Mouse (Mus musculus): ENCODE results near the gene Tor1a. TPM values are rescaled to one million over a fixed set of nuclear protein-coding genes. Genes with fewer than 3 reads are reported as not detected.

The Tor1a gene
- total RNA-seq (2023), result 40.3 TPM

DNA sequence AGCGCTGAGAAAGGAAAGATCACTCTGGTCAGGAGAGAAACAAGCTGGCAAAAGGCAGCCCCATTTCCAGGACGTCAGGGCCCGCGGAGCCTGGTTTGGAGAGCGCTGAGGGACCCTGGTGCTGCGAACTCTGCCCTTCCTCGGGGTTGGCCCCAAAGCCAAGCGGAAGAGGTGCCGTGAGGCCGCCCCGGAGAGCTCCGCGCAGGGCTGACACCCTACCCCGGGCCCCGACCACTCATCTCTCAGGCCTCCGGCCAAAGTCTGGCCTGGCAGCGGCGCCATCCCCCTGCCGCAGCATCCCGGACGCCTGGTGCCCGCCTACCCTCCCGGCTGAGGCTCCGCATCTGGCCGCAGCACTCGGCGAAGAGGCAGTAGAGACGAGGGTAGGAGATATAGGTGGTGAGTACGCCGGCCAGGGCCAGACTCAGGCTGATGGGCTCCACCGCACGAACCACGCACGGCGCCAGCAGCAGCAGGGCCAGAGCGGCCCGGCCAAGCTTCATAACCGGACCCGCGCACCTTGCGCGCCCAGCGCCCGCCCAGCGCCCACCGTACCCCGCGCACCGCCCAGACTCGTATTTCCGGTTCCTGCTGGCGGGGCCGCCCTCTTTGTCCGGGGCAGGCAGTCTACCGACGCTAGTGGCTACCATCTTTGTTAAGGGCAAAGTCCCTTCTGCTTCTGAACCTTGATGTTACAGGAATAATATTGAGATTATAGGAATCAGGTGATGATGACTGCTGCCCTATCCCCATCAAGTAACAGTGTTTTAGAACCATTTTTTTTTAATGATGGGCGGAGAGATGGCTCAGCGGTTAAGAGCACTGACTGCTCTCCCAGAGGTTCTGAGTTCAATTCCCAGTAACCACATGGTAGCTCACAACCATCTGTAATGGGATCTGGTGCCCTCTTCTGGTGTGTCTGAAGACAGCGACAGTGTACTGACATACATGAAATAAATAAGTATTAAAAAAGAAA is at the start of gene Tor1a:
Tor1a (minus strand) TSS at position 582 of the 976 bp plus-strand sequence.

DNA sequence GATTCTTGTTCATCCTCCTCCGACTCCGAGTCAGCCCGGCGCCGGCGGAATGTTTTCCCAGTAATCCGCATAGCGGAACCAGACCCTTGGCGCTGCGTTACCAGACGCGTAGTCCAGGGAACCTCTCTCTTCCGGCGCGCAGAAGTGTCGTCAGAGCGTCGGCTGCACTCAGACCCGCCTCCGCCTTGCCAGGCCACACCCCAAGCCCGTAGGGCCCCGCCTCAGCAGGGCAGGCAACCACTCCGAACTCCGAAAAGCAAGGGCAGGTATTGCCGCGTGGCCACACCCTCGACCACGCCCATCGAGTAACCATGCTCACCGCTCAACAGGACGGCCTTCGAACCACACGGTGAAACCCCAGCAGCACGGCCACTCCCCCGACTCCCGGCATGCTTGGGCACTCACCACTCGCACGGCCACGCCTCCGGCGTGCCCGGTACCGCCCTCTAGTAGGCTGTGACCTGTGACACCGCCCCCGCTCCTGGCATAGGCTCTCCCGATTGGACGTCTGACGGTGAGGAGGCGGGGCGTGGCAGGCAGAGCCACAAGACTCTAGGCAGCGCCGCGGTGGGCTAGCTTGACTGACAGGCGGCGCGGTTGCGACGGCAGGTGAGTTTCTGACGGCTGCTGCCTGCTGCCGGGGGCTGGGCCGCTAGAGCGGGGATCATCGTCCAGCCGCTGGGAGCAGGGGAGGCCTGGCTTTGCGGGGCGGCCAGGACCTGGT is 14.2 kb upstream of the Tor1a start, which contains the start of the genes BC005624 and Usp20:
BC005624 (minus strand) TSS at position 412 of the 724 bp plus-strand sequence.
Usp20 (plus strand) TSS at position 490 of the 724 bp plus-strand sequence.

DNA sequence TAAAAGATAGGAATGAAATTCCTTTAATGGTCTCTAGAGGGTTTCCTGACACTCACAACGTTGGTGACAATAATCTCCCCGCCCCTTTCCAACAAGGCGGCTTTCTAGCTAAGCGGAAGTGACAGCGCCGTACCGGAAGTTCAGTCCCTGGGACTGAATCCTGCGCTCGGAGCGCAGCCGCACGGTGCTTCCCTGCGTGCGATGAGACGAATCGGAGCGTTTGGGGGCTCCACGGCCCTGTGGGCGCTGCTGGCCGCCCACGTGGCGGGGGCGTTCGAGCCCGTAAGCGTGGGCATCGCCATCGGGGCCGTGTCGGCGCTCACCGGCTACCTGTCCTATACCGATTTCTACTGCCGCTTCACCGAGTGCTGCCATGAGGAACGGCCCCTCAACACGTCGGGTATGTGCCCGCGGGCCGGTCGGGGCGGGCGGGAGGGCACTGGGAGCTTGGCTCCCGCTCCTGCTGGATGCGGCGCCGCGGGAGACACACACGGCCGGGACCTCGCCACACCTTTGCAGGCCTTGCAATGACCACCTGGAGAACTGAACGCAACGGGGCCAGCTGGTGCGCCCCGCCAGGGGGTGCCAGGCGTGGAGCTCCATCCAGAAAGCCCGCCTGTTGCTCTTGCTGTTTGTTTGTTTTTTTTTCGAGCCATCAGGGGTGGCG is 14.8 kb downstream of the Tor1a start, which contains the start of gene Tor1b:
Tor1b (plus strand) TSS at position 136 of the 667 bp plus-strand sequence.

DNA sequence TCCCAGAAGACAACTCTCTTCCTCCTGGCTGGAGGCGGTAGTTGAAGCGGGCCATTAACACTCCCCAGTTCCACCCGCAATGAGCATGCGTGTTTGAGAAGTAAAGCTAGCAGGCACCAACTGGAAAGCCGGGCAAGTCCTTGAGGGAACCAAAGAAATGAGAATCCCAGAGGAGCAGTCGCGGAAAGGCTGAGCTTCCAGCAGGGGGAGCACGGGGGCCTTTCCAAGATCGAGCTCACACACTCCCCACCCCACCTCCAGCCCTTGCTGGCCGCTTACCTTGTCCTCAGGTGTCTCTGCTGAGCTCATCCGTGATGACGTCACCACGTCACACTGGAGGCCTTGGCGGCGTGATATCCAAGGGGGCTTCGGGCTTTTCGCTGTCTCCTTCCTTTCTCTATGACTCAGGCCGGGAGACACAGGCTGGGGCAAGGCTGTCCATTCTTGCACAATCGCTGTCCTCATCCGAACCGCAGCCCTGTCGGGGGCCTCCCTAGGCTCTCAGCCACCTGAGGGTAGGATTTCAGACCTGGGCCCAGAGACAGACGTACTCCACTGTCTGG is 38.2 kb downstream of the Tor1a start, which contains the start of gene Ptges:
Ptges (minus strand) TSS at position 381 of the 563 bp plus-strand sequence.

Other genes with a start within 250 kb of the Tor1a start
- not detected for gene 1700001O22Rik, start 164.3 kb downstream of the Tor1a start, total RNA-seq (2023)
- 26.4 TPM for gene Ntmt1, start 160.1 kb downstream of the Tor1a start, total RNA-seq (2023)
- gene Asb6, start 137.6 kb downstream of the Tor1a start, total RNA-seq (2023), result 56.9 TPM
- gene Prrx2, start 133.0 kb downstream of the Tor1a start, total RNA-seq (2023), result 0.91 TPM
- not detected for gene Ptges, start 38.1 kb downstream of the Tor1a start, total RNA-seq (2023)
- gene Tor1b, start 15.0 kb downstream of the Tor1a start, total RNA-seq (2023), result 42.0 TPM
- 90.7 TPM for gene BC005624, start 14.3 kb upstream of the Tor1a start, total RNA-seq (2023)
- 29.1 TPM for gene Usp20, start 14.3 kb upstream of the Tor1a start, total RNA-seq (2023)
- gene Fnbp1, start 174.1 kb upstream of the Tor1a start, total RNA-seq (2023), result 206 TPM
- 55.5 TPM for gene Gpr107, start 184.4 kb upstream of the Tor1a start, total RNA-seq (2023)